Mouse (Mus musculus): ENCODE data around the gene Stat1. TPM values are rescaled to one million over a fixed set of nuclear protein-coding genes. Genes with fewer than 3 reads are reported as not detected.

Stat1 gene
- polyA plus RNA-seq, 1 experiment from 2014 or later: 15.8 TPM

DNA sequence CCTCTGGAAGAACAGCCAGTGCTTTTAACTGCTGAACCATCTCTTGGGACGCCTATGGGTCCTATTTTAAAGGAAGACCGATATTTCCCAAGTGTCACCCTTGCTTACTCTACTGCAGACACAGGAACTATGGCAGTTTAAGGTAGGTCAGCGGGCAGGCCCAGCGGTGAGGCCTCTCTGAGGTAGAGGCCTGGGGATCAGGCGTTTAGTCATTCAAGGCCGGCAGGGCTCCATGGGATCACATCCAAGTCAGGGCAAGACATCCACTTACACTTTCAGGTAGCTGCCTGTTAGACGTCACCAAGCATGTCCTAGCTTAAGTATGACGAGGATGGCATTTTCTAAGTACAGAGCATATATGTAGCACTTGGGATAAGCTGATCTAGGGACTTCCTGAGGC, 41.9 kb downstream of the Stat1 start:
- Histone ChIP-seq H3K4me2 (ENCODE audit: low read depth) (no peak overlapping the region), H3K27me3 (ENCODE audit: control insufficient read depth, insufficient read depth, low read length) (no peaks in the 10 kb centered on the region), H3K9me3 (ENCODE audit: control insufficient read depth, low read length) (no peaks in the 10 kb centered on the region), H3K4me3 (ENCODE audit: low read depth, low read length) (no peak overlapping the region), H3K36me3 (ENCODE audit: control insufficient read depth, insufficient read depth, low read length) (no peaks in the 10 kb centered on the region), H3K27ac (ENCODE audit: low read depth, low read length) (no peak overlapping the region), H3K4me1 (ENCODE audit: control insufficient read depth, insufficient read depth, low read length) (no peaks in the 10 kb centered on the region), H3K9ac (ENCODE audit: low read length) (no peak overlapping the region)
- 88% methylated on average over 8 of the region's 8 CpGs for WGBS
- DNase-seq (ENCODE audit: low spot score): no peak
- no peak for ATAC-seq (ENCODE audit: insufficient read depth, low FRiP score, low TSS enrichment)

DNA sequence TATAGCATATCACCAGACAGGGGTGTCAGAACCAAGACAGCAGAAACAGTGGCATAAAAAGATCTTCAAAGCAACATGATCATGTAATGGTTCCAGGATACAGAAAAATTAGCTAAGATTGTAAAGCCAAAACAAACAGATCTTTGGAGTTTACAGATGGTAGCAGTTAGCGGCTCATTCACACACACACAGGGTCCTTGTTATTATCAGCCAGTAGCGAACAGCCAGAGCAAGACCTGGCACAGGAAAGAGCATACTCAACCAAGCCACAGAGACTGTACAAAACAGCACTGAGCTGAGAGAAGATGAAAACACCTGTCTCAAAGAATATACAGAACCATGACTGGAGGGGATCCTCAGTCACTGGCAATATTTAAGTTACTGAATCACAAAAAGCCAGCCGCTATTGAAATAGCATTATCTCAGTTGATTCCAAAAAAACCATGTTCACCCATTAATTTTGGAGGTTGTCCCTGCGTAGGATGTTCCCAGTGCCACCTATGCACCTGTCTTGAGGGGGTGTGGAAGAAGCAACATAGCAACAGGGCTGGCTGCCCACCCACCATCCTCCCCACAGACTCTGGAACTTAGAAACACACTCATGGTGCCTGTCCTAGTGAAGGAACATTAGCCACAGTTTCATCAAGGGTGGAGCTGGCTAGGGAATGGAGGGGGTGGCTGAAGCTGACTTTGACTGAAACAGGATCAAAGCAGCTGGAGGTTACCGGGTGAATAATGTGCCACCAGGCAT, 44.6 kb downstream of the Stat1 start:
- Histone ChIP-seq H3K36me3 (ENCODE audit: control insufficient read depth, insufficient read depth, low read length) (no peaks in the 10 kb centered on the region), H3K27me3 (ENCODE audit: control insufficient read depth, insufficient read depth, low read length) (no peaks in the 10 kb centered on the region), H3K4me3 (ENCODE audit: low read depth, low read length) (no peak overlapping the region), H3K27ac (ENCODE audit: low read depth, low read length) (no peak overlapping the region), H3K9ac (ENCODE audit: low read length) (no peak overlapping the region), H3K4me1 (ENCODE audit: control insufficient read depth, insufficient read depth, low read length) (no peaks in the 10 kb centered on the region), H3K4me2 (ENCODE audit: low read depth) (no peak overlapping the region), H3K9me3 (ENCODE audit: control insufficient read depth, low read length) (no peaks in the 10 kb centered on the region)
- DNase-seq (ENCODE audit: low spot score): no peak
- ATAC-seq (ENCODE audit: insufficient read depth, low FRiP score, low TSS enrichment): no peak
- WGBS: 93% methylated on average over 5 of the region's 5 CpGs

DNA sequence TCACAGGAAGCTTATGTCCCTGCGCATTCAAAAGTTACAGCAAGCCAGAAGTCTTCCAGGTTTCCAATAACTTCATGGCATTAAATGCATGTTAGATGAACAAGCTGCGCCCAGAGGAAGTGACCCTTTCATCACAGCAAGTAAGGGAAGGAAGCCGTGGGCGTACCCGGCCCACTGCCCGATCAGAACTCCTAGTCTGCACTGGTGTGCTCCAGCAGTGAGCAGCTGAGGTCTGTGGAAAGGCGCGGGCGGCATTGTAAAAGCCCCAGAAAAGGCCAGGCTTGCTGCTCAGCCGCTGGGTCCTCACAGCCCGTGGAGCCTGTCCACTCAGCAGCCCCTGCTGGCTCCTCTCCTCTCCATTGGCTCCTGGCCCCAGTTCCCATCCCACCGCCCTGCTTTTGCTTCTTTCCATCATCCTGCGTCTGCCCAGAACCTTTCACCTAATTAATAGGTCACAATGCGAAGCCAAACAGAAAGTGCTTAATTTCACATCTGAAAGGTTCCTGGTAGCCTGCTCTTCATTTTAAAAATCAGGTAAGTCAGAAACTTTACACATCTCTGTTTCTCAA, 47.5 kb downstream of the Stat1 start:
- H3K9me3 ChIP-seq (ENCODE audit: control insufficient read depth, low read length): no peaks in the 10 kb centered on the region
- no peaks in the 10 kb centered on the region for H3K4me1 ChIP-seq (ENCODE audit: control insufficient read depth, insufficient read depth, low read length)
- H3K27me3 ChIP-seq (ENCODE audit: control insufficient read depth, insufficient read depth, low read length): no peaks in the 10 kb centered on the region
- ATAC-seq (ENCODE audit: insufficient read depth, low FRiP score, low TSS enrichment) (no peak), DNase-seq (ENCODE audit: low spot score) (no peak)
- WGBS: 74% methylated on average over 14 of the region's 14 CpGs
- H3K27ac ChIP-seq (ENCODE audit: low read depth, low read length): no peak overlapping the region
- H3K9ac ChIP-seq (ENCODE audit: low read length): no peak overlapping the region
- H3K4me2 ChIP-seq (ENCODE audit: low read depth): no peak overlapping the region
- no peak overlapping the region for H3K4me3 ChIP-seq (ENCODE audit: low read depth, low read length)
- H3K36me3 ChIP-seq (ENCODE audit: control insufficient read depth, insufficient read depth, low read length): no peaks in the 10 kb centered on the region

DNA sequence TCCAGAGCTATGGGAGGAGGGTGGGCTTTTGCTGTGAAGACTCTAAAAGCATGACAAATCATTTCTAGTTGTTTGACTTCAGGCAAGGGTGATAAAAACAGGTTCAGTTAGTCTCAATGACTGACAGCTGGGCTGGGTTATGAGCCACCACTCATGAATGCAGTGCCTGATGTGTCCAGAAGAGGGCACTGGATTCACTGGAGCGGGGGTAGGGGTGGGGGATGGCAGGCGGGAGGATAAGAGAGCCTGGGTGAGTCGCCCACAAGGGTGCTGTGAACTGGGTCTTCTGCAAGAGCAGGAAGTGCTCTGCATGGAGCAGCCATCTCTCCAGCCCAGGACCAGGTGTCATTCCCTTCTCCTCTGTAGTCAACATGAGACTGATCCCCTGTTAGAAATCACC, 50.8 kb downstream of the Stat1 start:
- Histone ChIP-seq H3K27ac (ENCODE audit: low read depth, low read length) (no peak overlapping the region), H3K27me3 (ENCODE audit: control insufficient read depth, insufficient read depth, low read length) (no peaks in the 10 kb centered on the region), H3K9me3 (ENCODE audit: control insufficient read depth, low read length) (no peaks in the 10 kb centered on the region), H3K36me3 (ENCODE audit: control insufficient read depth, insufficient read depth, low read length) (no peaks in the 10 kb centered on the region), H3K4me3 (ENCODE audit: low read depth, low read length) (no peak overlapping the region), H3K9ac (ENCODE audit: low read length) (no peak overlapping the region), H3K4me1 (ENCODE audit: control insufficient read depth, insufficient read depth, low read length) (no peaks in the 10 kb centered on the region), H3K4me2 (ENCODE audit: low read depth) (no peak overlapping the region)
- ATAC-seq (ENCODE audit: insufficient read depth, low FRiP score, low TSS enrichment) (no peak), DNase-seq (ENCODE audit: low spot score) (peak; percentile 21)
- WGBS: 15% methylated on average over 3 of the region's 3 CpGs

DNA sequence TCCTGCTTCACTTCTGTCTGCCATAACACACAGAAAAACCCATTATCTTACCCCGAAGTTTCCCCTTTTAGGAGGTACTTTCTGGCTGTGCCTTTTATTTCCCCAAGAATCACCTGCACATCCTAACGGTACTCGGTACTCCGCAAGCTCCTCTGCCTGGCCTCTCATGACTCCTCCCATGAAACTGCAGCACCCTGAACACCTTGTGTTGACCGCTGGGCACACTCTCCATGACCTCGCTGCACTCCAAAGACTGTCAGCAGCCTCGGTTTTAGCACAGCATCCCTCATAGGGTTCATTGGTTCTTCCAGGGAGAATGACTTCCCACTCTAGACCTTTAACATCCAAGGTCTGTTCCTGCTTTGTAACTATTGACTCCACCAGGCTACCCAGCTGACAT, 51.5 kb downstream of the Stat1 start:
- Histone ChIP-seq H3K36me3 (ENCODE audit: control insufficient read depth, insufficient read depth, low read length) (no peaks in the 10 kb centered on the region), H3K4me1 (ENCODE audit: control insufficient read depth, insufficient read depth, low read length) (no peaks in the 10 kb centered on the region), H3K9ac (ENCODE audit: low read length) (no peak overlapping the region), H3K4me3 (ENCODE audit: low read depth, low read length) (no peak overlapping the region), H3K27me3 (ENCODE audit: control insufficient read depth, insufficient read depth, low read length) (no peaks in the 10 kb centered on the region), H3K4me2 (ENCODE audit: low read depth) (no peak overlapping the region), H3K9me3 (ENCODE audit: control insufficient read depth, low read length) (no peaks in the 10 kb centered on the region), H3K27ac (ENCODE audit: low read depth, low read length) (no peak overlapping the region)
- 81% methylated on average over 7 of the region's 7 CpGs for WGBS
- ATAC-seq (ENCODE audit: insufficient read depth, low FRiP score, low TSS enrichment) (no peak), DNase-seq (ENCODE audit: low spot score) (no peak)

DNA sequence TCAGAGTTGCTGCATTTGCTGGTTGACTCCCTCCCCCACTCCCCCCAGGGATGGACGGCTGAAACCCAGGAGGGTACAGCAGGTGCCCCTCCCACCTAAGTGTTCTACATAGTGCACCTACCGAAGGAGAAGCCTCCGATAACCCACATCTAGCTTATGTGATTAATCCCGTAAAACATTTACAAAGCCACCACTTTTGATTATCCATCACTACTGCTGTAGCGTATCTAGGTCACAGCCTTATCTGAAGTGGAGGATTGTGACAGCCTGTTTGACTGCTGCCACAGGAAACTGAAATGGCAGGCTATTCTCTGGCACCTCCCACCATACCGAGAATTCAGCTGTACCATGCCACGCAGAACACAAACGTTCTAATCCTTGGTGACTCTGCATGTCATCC, 52.0 kb downstream of the Stat1 start:
- H3K4me1 ChIP-seq (ENCODE audit: control insufficient read depth, insufficient read depth, low read length): no peaks in the 10 kb centered on the region
- 83% methylated on average over 8 of the region's 8 CpGs for WGBS
- H3K9ac ChIP-seq (ENCODE audit: low read length): no peak overlapping the region
- no peak for DNase-seq (ENCODE audit: low spot score)
- no peak for ATAC-seq (ENCODE audit: insufficient read depth, low FRiP score, low TSS enrichment)
- H3K27me3 ChIP-seq (ENCODE audit: control insufficient read depth, insufficient read depth, low read length): no peaks in the 10 kb centered on the region
- no peaks in the 10 kb centered on the region for H3K36me3 ChIP-seq (ENCODE audit: control insufficient read depth, insufficient read depth, low read length)
- no peak overlapping the region for H3K27ac ChIP-seq (ENCODE audit: low read depth, low read length)
- no peak overlapping the region for H3K4me2 ChIP-seq (ENCODE audit: low read depth)
- H3K9me3 ChIP-seq (ENCODE audit: control insufficient read depth, low read length): no peaks in the 10 kb centered on the region
- H3K4me3 ChIP-seq (ENCODE audit: low read depth, low read length): no peak overlapping the region

DNA sequence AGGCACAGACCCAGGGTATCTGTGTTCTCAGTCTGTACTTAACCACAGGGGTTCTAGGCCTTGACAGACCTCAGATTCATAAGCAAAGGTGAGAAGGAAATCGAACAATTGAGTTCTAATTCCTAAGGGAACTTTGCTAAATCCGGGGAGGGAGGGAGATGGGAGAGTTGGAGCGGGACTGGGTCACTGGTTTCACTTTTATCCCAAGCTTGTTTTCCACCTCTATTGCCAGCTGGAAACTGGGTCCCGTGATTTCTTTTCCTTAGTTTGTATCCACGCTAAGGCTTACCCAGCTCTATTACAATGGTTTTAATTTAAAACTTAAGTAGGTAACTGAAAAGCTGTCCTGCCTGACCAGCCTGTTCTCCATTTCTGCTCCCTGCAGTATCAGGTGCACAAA, 56.1 kb downstream of the Stat1 start:
- Histone ChIP-seq H3K4me3 (ENCODE audit: low read depth, low read length) (no peak overlapping the region), H3K4me1 (ENCODE audit: control insufficient read depth, insufficient read depth, low read length) (no peaks in the 10 kb centered on the region), H3K9ac (ENCODE audit: low read length) (no peak overlapping the region), H3K4me2 (ENCODE audit: low read depth) (no peak overlapping the region), H3K27ac (ENCODE audit: low read depth, low read length) (no peak overlapping the region), H3K9me3 (ENCODE audit: control insufficient read depth, low read length) (no peaks in the 10 kb centered on the region), H3K36me3 (ENCODE audit: control insufficient read depth, insufficient read depth, low read length) (no peaks in the 10 kb centered on the region), H3K27me3 (ENCODE audit: control insufficient read depth, insufficient read depth, low read length) (no peaks in the 10 kb centered on the region)
- DNase-seq (ENCODE audit: low spot score): no peak
- no peak for ATAC-seq (ENCODE audit: insufficient read depth, low FRiP score, low TSS enrichment)
- WGBS: 74% methylated on average over 5 of the region's 5 CpGs

DNA sequence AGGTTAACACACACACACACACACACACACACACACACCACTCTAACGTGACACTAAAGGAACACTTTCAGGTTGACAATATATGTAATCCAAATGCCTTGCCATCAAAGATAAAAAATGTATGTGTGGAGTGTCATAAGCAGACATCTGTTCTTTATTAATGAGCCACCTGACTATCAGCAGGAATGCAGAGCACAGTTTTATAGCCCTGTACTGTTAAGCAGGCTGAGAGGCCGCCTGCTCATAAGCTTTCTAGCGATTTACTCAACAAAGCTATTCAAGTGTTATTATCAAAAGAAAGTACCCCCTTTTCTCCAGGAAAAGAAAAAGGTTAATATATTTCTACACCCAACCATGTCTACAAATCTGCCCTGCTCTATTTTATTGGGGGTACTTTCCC, 56.7 kb downstream of the Stat1 start:
- Histone ChIP-seq H3K27me3 (ENCODE audit: control insufficient read depth, insufficient read depth, low read length) (no peaks in the 10 kb centered on the region), H3K36me3 (ENCODE audit: control insufficient read depth, insufficient read depth, low read length) (no peaks in the 10 kb centered on the region), H3K27ac (ENCODE audit: low read depth, low read length) (no peak overlapping the region), H3K4me3 (ENCODE audit: low read depth, low read length) (no peak overlapping the region), H3K9me3 (ENCODE audit: control insufficient read depth, low read length) (no peaks in the 10 kb centered on the region), H3K4me2 (ENCODE audit: low read depth) (no peak overlapping the region), H3K9ac (ENCODE audit: low read length) (no peak overlapping the region), H3K4me1 (ENCODE audit: control insufficient read depth, insufficient read depth, low read length) (no peaks in the 10 kb centered on the region)
- DNase-seq (ENCODE audit: low spot score) (no peak), ATAC-seq (ENCODE audit: insufficient read depth, low FRiP score, low TSS enrichment) (no peak)
- WGBS: 67% methylated on average over 3 of the region's 3 CpGs

DNA sequence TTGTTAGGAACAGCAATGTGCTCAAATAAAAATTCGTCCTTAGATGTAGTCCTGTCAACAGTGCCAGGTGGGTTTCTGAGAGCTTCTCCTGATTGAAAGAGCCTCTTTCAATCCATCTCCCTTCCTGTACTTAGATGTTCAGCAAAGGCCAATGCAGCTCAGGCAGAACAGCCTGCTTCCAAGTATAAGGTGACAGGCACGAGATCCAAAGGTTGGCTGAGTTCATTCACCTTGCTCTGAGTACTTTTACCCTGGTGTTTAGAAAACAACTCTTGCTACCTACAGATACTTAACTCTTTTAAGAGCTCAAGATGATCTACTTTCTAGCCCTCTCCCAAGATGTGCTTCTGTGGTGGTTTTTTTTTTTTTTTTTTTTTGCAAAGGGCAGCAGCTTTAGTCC, 57.8 kb downstream of the Stat1 start:
- no peaks in the 10 kb centered on the region for H3K4me1 ChIP-seq (ENCODE audit: control insufficient read depth, insufficient read depth, low read length)
- H3K9me3 ChIP-seq (ENCODE audit: control insufficient read depth, low read length): no peaks in the 10 kb centered on the region
- H3K36me3 ChIP-seq (ENCODE audit: control insufficient read depth, insufficient read depth, low read length): no peaks in the 10 kb centered on the region
- H3K4me2 ChIP-seq (ENCODE audit: low read depth): no peak overlapping the region
- H3K9ac ChIP-seq (ENCODE audit: low read length): no peak overlapping the region
- 78% methylated on average over 2 of the region's 2 CpGs for WGBS
- no peak overlapping the region for H3K4me3 ChIP-seq (ENCODE audit: low read depth, low read length)
- H3K27me3 ChIP-seq (ENCODE audit: control insufficient read depth, insufficient read depth, low read length): no peaks in the 10 kb centered on the region
- H3K27ac ChIP-seq (ENCODE audit: low read depth, low read length): no peak overlapping the region
- DNase-seq (ENCODE audit: low spot score): no peak
- ATAC-seq (ENCODE audit: insufficient read depth, low FRiP score, low TSS enrichment): no peak

All from neural tube, embryonic 11.5 days (tissue).